ENCODE assay signal across 20 mouse cellular contexts in the genomic region with DNA sequence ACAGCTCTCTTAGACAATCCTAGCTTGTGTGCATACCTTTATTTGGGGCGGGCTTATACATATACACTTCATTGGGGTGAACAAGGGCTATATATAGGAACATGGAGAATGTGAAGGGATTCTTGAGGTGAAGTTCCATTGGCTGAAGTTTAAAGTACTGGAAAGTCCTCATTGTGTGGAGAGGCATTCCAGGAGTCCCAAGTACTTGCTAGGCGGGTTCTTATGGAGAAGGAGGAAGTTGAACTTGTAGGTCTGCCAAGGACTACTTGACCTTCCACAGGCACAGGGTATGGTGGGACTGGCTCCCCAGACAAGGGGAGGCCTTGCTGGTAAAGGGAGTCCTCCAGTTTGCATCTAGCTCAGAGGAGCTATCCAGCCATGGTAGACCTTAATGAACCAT. TPM values are rescaled to one million over a fixed set of nuclear protein-coding genes. Genes with fewer than 3 reads are reported as not detected.
DNase-seq lines count a peak whose midpoint lies in the region; ATAC-seq lines count a peak whose summit lies in the region.
"Had no signal": no experiment of that assay in that cellular context is flagged by ENCODE, and none has a peak within 500 bp of the region (broad histone marks: within the 10 kb centered on the region; RNA-seq: fewer than 3 reads in every experiment).

No protein-coding gene starts in this region.

- H3K27me3 ChIP-seq in midbrain, embryonic 11.5 days (ENCODE audit: control insufficient read depth, insufficient read depth, low read length), result no peaks in the 10 kb centered on the region
- peaks cover 8% of the 10 kb centered on the region; the same call in 1 of the 2 replicates for H3K27me3 ChIP-seq in midbrain, embryonic 13.5 days
- H3K27me3 ChIP-seq in lung, embryonic 16.5 days (ENCODE audit: control insufficient read depth, insufficient read depth, low read depth, low read length), result no peaks in the 10 kb centered on the region
- no peaks in the 10 kb centered on the region for H3K27me3 ChIP-seq in liver, embryonic 11.5 days (replicated peaks; ENCODE audit: control insufficient read depth, insufficient read depth, low read length)
- H3K27me3 ChIP-seq: embryonic facial prominence, embryonic 15.5 days; forebrain, embryonic 15.5 days; heart, embryonic 13.5 days; hindbrain, embryonic 12.5 days had no signal

- no peaks in the 10 kb centered on the region for H3K9me3 ChIP-seq in midbrain, embryonic 11.5 days (ENCODE audit: control insufficient read depth, low read length)
- H3K9me3 ChIP-seq in midbrain, embryonic 13.5 days, result no peaks in the 10 kb centered on the region
- H3K9me3 ChIP-seq in lung, embryonic 16.5 days (ENCODE audit: control insufficient read depth, low read length), result no peaks in the 10 kb centered on the region
- H3K9me3 ChIP-seq in liver, embryonic 11.5 days (ENCODE audit: control insufficient read depth, low read length), result no peaks in the 10 kb centered on the region
- H3K9me3 ChIP-seq: embryonic facial prominence, embryonic 15.5 days; forebrain, embryonic 10.5 days; forebrain, embryonic 15.5 days; heart, embryonic 13.5 days; hindbrain, embryonic 12.5 days had no signal

- no peak for ATAC-seq in midbrain, embryonic 11.5 days (ENCODE audit: low FRiP score)
- no peak for ATAC-seq in midbrain, embryonic 13.5 days
- peak; percentile 94 for ATAC-seq in lung, embryonic 16.5 days (ENCODE audit: low read depth)
- ATAC-seq in liver, embryonic 11.5 days (replicated peaks; ENCODE audit: low FRiP score), result no peak
- ATAC-seq: forebrain, embryonic 15.5 days; hindbrain, embryonic 16.5 days had no signal

- peak; percentile 49 for DNase-seq in midbrain, embryonic 11.5 days (ENCODE audit: low spot score, missing footprints)
- DNase-seq in lung, postnatal 25 days (ENCODE audit: low spot score), result peak; percentile 87
- DNase-seq in layer of hippocampus, adult 11-12 months (ENCODE audit: low spot score), result no peak
- no peak for DNase-seq in liver, embryonic 11.5 days (ENCODE audit: low spot score)
- no peak for DNase-seq in embryo, embryonic 9.5 days (ENCODE audit: extremely low spot score)
- no peak for DNase-seq in heart, postnatal 10 days
- DNase-seq: adrenal gland, postnatal 14 days; cerebellum, adult 18-20 months; cerebellum, adult 9-11 months; gastrocnemius, postnatal 10 days; heart, postnatal 4 days had no signal

- H3K9ac ChIP-seq in midbrain, embryonic 11.5 days (ENCODE audit: low read length), result no peak overlapping the region
- H3K9ac ChIP-seq in midbrain, embryonic 13.5 days (replicated peaks), result no peak overlapping the region
- H3K9ac ChIP-seq in lung, embryonic 16.5 days (ENCODE audit: low read length), result no peak overlapping the region
- no peak overlapping the region for H3K9ac ChIP-seq in liver, embryonic 11.5 days (ENCODE audit: low read depth, low read length)
- H3K9ac ChIP-seq: embryonic facial prominence, embryonic 15.5 days; forebrain, embryonic 15.5 days; heart, embryonic 13.5 days; hindbrain, embryonic 12.5 days had no signal

- 83% methylated on average over 2 of the region's 2 CpGs for WGBS in midbrain, embryonic 11.5 days
- WGBS in midbrain, embryonic 13.5 days, result 86% methylated on average over 2 of the region's 2 CpGs
- 55% methylated on average over 2 of the region's 2 CpGs for WGBS in lung, embryonic 16.5 days
- WGBS in liver, embryonic 11.5 days, result 62% methylated on average over 2 of the region's 2 CpGs

- H3K4me2 ChIP-seq in midbrain, embryonic 11.5 days, result no peak overlapping the region
- no peak overlapping the region for H3K4me2 ChIP-seq in midbrain, embryonic 13.5 days (replicated peaks)
- H3K4me2 ChIP-seq in lung, embryonic 16.5 days (ENCODE audit: low read depth, low read length), result peak overlapping the region; percentile 33; the same call in 1 of the 2 replicates
- H3K4me2 ChIP-seq in liver, embryonic 11.5 days, result no peak overlapping the region
- H3K4me2 ChIP-seq: embryonic facial prominence, embryonic 15.5 days; forebrain, embryonic 15.5 days; heart, embryonic 13.5 days; hindbrain, embryonic 12.5 days had no signal

- no peaks in the 10 kb centered on the region for H3K36me3 ChIP-seq in midbrain, embryonic 11.5 days (ENCODE audit: control insufficient read depth, insufficient read depth, low read length)
- H3K36me3 ChIP-seq in midbrain, embryonic 13.5 days, result no peaks in the 10 kb centered on the region
- no peaks in the 10 kb centered on the region for H3K36me3 ChIP-seq in lung, embryonic 16.5 days (ENCODE audit: control insufficient read depth, insufficient read depth, low read length)
- no peaks in the 10 kb centered on the region for H3K36me3 ChIP-seq in liver, embryonic 11.5 days (ENCODE audit: control insufficient read depth, insufficient read depth, low read length)
- H3K36me3 ChIP-seq: embryonic facial prominence, embryonic 15.5 days; forebrain, embryonic 10.5 days; forebrain, embryonic 15.5 days; heart, embryonic 13.5 days; hindbrain, embryonic 12.5 days had no signal

- intact Hi-C loops in heart, postnatal 10 days (cut with DNase I), result loop anchor here (10.0 kb wide), 1 partner anchor 735 kb away; no protein-coding TSS in a partner anchor

- H3K4me3 ChIP-seq in midbrain, embryonic 11.5 days (ENCODE audit: low read depth, low read length), result no peak overlapping the region
- no peak overlapping the region for H3K4me3 ChIP-seq in midbrain, embryonic 13.5 days (replicated peaks)
- H3K4me3 ChIP-seq in lung, embryonic 16.5 days (ENCODE audit: low read length), result no peak overlapping the region
- H3K4me3 ChIP-seq in liver, embryonic 11.5 days (ENCODE audit: low read depth, low read length), result no peak overlapping the region
- H3K4me3 ChIP-seq: embryonic facial prominence, embryonic 15.5 days; erythroblast, embryonic 14.5 days; forebrain, embryonic 10.5 days; forebrain, embryonic 15.5 days; heart, embryonic 13.5 days; hindbrain, embryonic 12.5 days had no signal

- no peaks in the 10 kb centered on the region for H3K4me1 ChIP-seq in midbrain, embryonic 11.5 days (ENCODE audit: control insufficient read depth, insufficient read depth, low read length)
- H3K4me1 ChIP-seq in midbrain, embryonic 13.5 days (replicated peaks), result no peaks in the 10 kb centered on the region
- peaks cover 4% of the 10 kb centered on the region for H3K4me1 ChIP-seq in lung, embryonic 16.5 days (replicated peaks; ENCODE audit: control insufficient read depth, insufficient read depth, low read length)
- H3K4me1 ChIP-seq in liver, embryonic 11.5 days (replicated peaks; ENCODE audit: control insufficient read depth, insufficient read depth, low read length), result no peaks in the 10 kb centered on the region
- H3K4me1 ChIP-seq: embryonic facial prominence, embryonic 15.5 days; forebrain, embryonic 15.5 days; hindbrain, embryonic 12.5 days had no signal

- H3K27ac ChIP-seq in midbrain, embryonic 11.5 days (ENCODE audit: low read depth, low read length), result no peak overlapping the region
- H3K27ac ChIP-seq in midbrain, embryonic 13.5 days, result no peak overlapping the region
- peak overlapping the region; percentile 89 for H3K27ac ChIP-seq in lung, embryonic 16.5 days (ENCODE audit: low read length)
- H3K27ac ChIP-seq in liver, embryonic 11.5 days (ENCODE audit: low read depth, low read length), result no peak overlapping the region
- H3K27ac ChIP-seq: embryonic facial prominence, embryonic 15.5 days; forebrain, embryonic 10.5 days; forebrain, embryonic 15.5 days; heart, embryonic 13.5 days; hindbrain, embryonic 12.5 days had no signal

RNA-seq across cellular contexts. Expression of a gene that starts 13.1 kb away (rescaled TPM):
- 69.0 and 82.0 TPM in 2 replicates for polyA plus RNA-seq in midbrain, embryonic 11.5 days (2014; fragmentation: Nextera tagmentation; extraction: Ambion mirVana)
- polyA plus RNA-seq in midbrain, embryonic 13.5 days (2015; fragmentation: Nextera tagmentation; extraction: Ambion mirVana), result 47.3 and 48.9 TPM in 2 replicates
- 42.4 and 50.5 TPM in 2 replicates for polyA plus RNA-seq in lung, embryonic 16.5 days (2015; fragmentation: Nextera tagmentation; extraction: Ambion mirVana)
- polyA plus RNA-seq in liver, embryonic 11.5 days (2014; fragmentation: Nextera tagmentation; extraction: Ambion mirVana), result 56.5 and 57.6 TPM in 2 replicates
- total RNA-seq in heart, postnatal 10 days (2021), result 10 to 100 TPM; 21.2 to 22.1 TPM

RNA-seq across cellular contexts. Expression of a gene that starts 43.1 kb away (rescaled TPM):
- polyA plus RNA-seq in midbrain, embryonic 11.5 days (2014; fragmentation: Nextera tagmentation; extraction: Ambion mirVana), result 0.49 and 0.57 TPM in 2 replicates
- 0.36 and 0.45 TPM in 2 replicates for polyA plus RNA-seq in midbrain, embryonic 13.5 days (2015; fragmentation: Nextera tagmentation; extraction: Ambion mirVana)
- 3.1 and 3.8 TPM in 2 replicates for polyA plus RNA-seq in lung, embryonic 16.5 days (2015; fragmentation: Nextera tagmentation; extraction: Ambion mirVana)
- polyA plus RNA-seq in liver, embryonic 11.5 days (2014; fragmentation: Nextera tagmentation; extraction: Ambion mirVana), result 7.8 and 9.8 TPM in 2 replicates
- total RNA-seq in heart, postnatal 10 days (2021), result 1 to 10 TPM in 1 of 2 experiments, under 1 TPM in 1; 0.72 to 1.2 TPM
- polyA plus RNA-seq: erythroblast, embryonic 14.5 days had no signal

Comparison
In these comparisons a context has a peak if more than half of its experiments do, and no peak if none do; other contexts are left out.
1. DNase-seq: peak in midbrain, embryonic 11.5 days (single experiment) and lung, postnatal 25 days (single experiment); none in layer of hippocampus, adult 11-12 months (single experiment), liver, embryonic 11.5 days (single experiment), embryo, embryonic 9.5 days (single experiment) and heart, postnatal 10 days (0 of 2).